Mouse (Mus musculus) heart, postnatal 0 days (tissue): ENCODE measurements at regions not wholly inside any gene's neighbourhood (a gene's known extent, or its start where the extent isn't known, plus 50 kb on each side); places are given as distances from the start of the nearest gene placed in this dataset.

Experiments
- CTCF ChIP-seq: IDR thresholded peaks from 2 replicates; pipeline ENCODE4 v1.5.1; 2016; ENCODE audit warnings: antibody characterized with exemption, control low read depth, low read depth
- EP300 ChIP-seq: IDR thresholded peaks from 2 replicates; pipeline ENCODE4 v1.6.1; 2016; ENCODE audit warnings: antibody characterized with exemption, low read depth

DNA sequence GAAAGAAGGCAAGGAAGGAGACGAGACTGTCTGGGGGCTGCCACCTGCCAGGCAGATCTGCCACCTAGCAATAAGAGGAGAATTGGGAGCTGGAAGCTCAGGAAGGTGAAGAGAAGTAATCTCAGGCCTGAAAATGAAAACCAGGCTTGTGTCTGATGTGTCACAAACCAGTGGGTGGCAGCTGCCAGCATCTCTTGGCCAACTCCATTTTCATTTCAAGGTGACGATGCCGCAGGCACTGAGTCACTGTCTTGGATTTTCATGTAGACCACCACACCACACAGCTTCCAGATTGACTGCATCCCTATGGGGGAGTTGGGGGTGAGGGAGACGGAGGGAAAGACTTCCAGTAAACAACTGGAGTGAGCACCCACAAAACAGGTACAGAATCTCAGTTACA lies 1491.9 kb upstream of the Gm6569 start:
- TF ChIP-seq CTCF (no peak), EP300 (no peak)
